Mouse (Mus musculus) cortical plate, adult 2 months (tissue): ENCODE data around the gene Gm4491. TPM values are rescaled to one million over a fixed set of nuclear protein-coding genes. Genes with fewer than 3 reads are reported as not detected.

Experiments
- H3K27ac ChIP-seq: fragments of 200-500 bp; 2 replicates; pipeline ENCODE4 v1.5.1; 2012; ENCODE audit warnings: low read length, control low read depth, inconsistent platforms; ENCODE audit not compliant: insufficient read depth
- H3K4me1 ChIP-seq: fragments of 200-500 bp; 2 replicates; pipeline ENCODE4 v1.6.1; 2011; ENCODE audit warnings: low read length; ENCODE audit not compliant: control insufficient read depth, insufficient read depth
- H3K4me3 ChIP-seq: fragments of 200-500 bp; 2 replicates; pipeline ENCODE4 v1.5.1; 2011; ENCODE audit warnings: mild to moderate bottlenecking, low read length, control low read depth; ENCODE audit not compliant: insufficient read depth
- CTCF ChIP-seq: fragments of 200-500 bp; IDR thresholded peaks from 2 replicates; pipeline ENCODE4 v1.5.1; 2011; ENCODE audit warnings: mild to moderate bottlenecking, control low read depth, low read length; ENCODE audit not compliant: insufficient read depth; ENCODE audit errors: extremely low read depth
- POLR2A ChIP-seq: fragments of 200-500 bp; IDR thresholded peaks from 2 replicates; pipeline ENCODE4 v1.6.1; 2011; ENCODE audit warnings: mild to moderate bottlenecking, low read length, control low read depth; ENCODE audit not compliant: insufficient read depth; ENCODE audit errors: extremely low read depth
- polyA plus RNA-seq: library from polyadenylated mRNA; depleted of rRNA; stranded (reverse); fragments of >200 nt; gene quantifications from 2 replicates; pipeline ENCODE4 v1.2.3, GENCODE M21; 2012

Gene Gm4491
- polyA plus RNA-seq, 1 experiment = 0.90 TPM

GRCm38 (mm10) chr14:57107916-57108315 is 7.8 kb downstream of the Gm4491 start:
- Histone ChIP-seq H3K27ac (no peak overlapping the region), H3K4me1 (no peaks in the 10 kb centered on the region), H3K4me3 (no peak overlapping the region)
- TF ChIP-seq CTCF (no peak), POLR2A (no peak)

- H3K4me3 ChIP-seq = no peak overlapping the region
- TF ChIP-seq POLR2A (no peak), CTCF (no peak)
- H3K27ac ChIP-seq = no peak overlapping the region
- H3K4me1 ChIP-seq = no peaks in the 10 kb centered on the region
Measured at GRCm38 (mm10) chr14:57107091-57107490, 8.6 kb downstream of the Gm4491 start.

- Histone ChIP-seq H3K4me3 (no peak overlapping the region), H3K4me1 (no peaks in the 10 kb centered on the region), H3K27ac (no peak overlapping the region)
- TF ChIP-seq CTCF (no peak), POLR2A (no peak)
Measured at GRCm38 (mm10) chr14:57105721-57106120, 10.0 kb downstream of the Gm4491 start.

- no peak overlapping the region for H3K4me3 ChIP-seq
- H3K4me1 ChIP-seq = no peaks in the 10 kb centered on the region
- TF ChIP-seq POLR2A (no peak), CTCF (no peak)
- H3K27ac ChIP-seq = no peak overlapping the region
Measured at GRCm38 (mm10) chr14:57105111-57105510, 10.6 kb downstream of the Gm4491 start.

- no peaks in the 10 kb centered on the region for H3K4me1 ChIP-seq
Measured at GRCm38 (mm10) chr14:57104106-57105023, 11.3 kb downstream of the Gm4491 start, which contains the start of gene Gjb2. Gene Gjb2, minus strand, starts transcription at chr14:57104702.

GRCm38 (mm10) chr14:57103711-57104105 is 12.0 kb downstream of the Gm4491 start:
- H3K4me1 ChIP-seq = no peaks in the 10 kb centered on the region
- peak overlapping the region; percentile 43 for H3K4me3 ChIP-seq
- no peak overlapping the region for H3K27ac ChIP-seq
- TF ChIP-seq POLR2A (no peak), CTCF (no peak)

More at GRCm38 (mm10) chr14:57104106-57105023, 11.3 kb downstream of the Gm4491 start, which contains the start of gene Gjb2:
- Histone ChIP-seq H3K4me3 (peak within 1 kb of the TSS; percentile 43), H3K27ac (no peak within 1 kb of the TSS)
- TF ChIP-seq CTCF (no peak), POLR2A (no peak)

- H3K4me3 ChIP-seq = peak overlapping the region; percentile 43; the same call in 1 of the 2 replicates
- no peak for TF ChIP-seq POLR2A
- no peak for TF ChIP-seq CTCF
- no peaks in the 10 kb centered on the region for H3K4me1 ChIP-seq
- no peak overlapping the region for H3K27ac ChIP-seq
Measured at GRCm38 (mm10) chr14:57103121-57103520, 12.6 kb downstream of the Gm4491 start.

GRCm38 (mm10) chr14:57101623-57102022 is 14.1 kb downstream of the Gm4491 start:
- Histone ChIP-seq H3K4me3 (no peak overlapping the region), H3K4me1 (no peaks in the 10 kb centered on the region), H3K27ac (no peak overlapping the region)
- TF ChIP-seq CTCF (no peak), POLR2A (no peak)

- H3K27ac ChIP-seq = no peak overlapping the region
- no peak for TF ChIP-seq CTCF
- TF ChIP-seq POLR2A = no peak
- H3K4me1 ChIP-seq = no peaks in the 10 kb centered on the region
- H3K4me3 ChIP-seq = no peak overlapping the region
Measured at GRCm38 (mm10) chr14:57095855-57096254, 19.8 kb downstream of the Gm4491 start.

- TF ChIP-seq POLR2A = no peak
- peak; percentile 78 for TF ChIP-seq CTCF
- Histone ChIP-seq H3K4me3 (no peak overlapping the region), H3K27ac (no peak overlapping the region), H3K4me1 (no peaks in the 10 kb centered on the region)
Measured at GRCm38 (mm10) chr14:57093029-57093428, 22.7 kb downstream of the Gm4491 start.
